Comparison of ENCODE assay signal across 31 mouse cellular contexts in genomic region chr11:50432896-50433295, GRCm38 (mm10). TPM values are rescaled to one million over a fixed set of nuclear protein-coding genes. Genes with fewer than 3 reads are reported as not detected.
DNase-seq lines count a peak whose midpoint lies in the region; ATAC-seq and TF ChIP-seq lines count a peak whose summit lies in the region.
"Had no signal": no experiment of that assay in that cellular context is flagged by ENCODE, and none has a peak within 500 bp of the region (broad histone marks: within the 10 kb centered on the region; RNA-seq: fewer than 3 reads in every experiment).

No protein-coding gene starts in this region.

- in situ Hi-C loops in CH12.LX (cut with MboI; ENCODE audit: low pct_ligation_motif_present, low pct_unique_long_range_greater_than_20kb, low sequenced_read_pairs), result loop anchor here (10.0 kb wide), 1 partner anchor 332 kb away; no protein-coding TSS in a partner anchor

- no peak for ATAC-seq in CD4-positive, CD25-positive, alpha-beta regulatory T cell, adult 4 months
- ATAC-seq in granulocyte monocyte progenitor cell, adult 5-6 weeks (replicated peaks; ENCODE audit: poor library complexity, severe bottlenecking), result peak; percentile 8; the same call in 1 of the 2 replicates
- no peak for ATAC-seq in intestine, postnatal 0 days
- ATAC-seq: forebrain, postnatal 0 days; midbrain, embryonic 16.5 days; Patski had no signal

- DNase-seq in CD4-positive, CD25-positive, alpha-beta regulatory T cell, adult 2 months (ENCODE audit: low read depth, low spot score), result peak; percentile 14
- peak; percentile 77 for DNase-seq in CH12.LX (ENCODE audit: extremely low read depth)
- no peak for DNase-seq in thymus, adult 18-20 months
- no peak for DNase-seq in ovary, postnatal 14 days (ENCODE audit: low spot score)
- no peak for DNase-seq in cerebellum, adult 18-20 months
- DNase-seq: adrenal gland, postnatal 14 days; B cell, adult 2 months; cerebellum, adult 2 months; cerebellum, postnatal 14 days; forebrain, postnatal 0 days; gastrocnemius, postnatal 14 days; heart, adult 2 months; heart, postnatal 4 days; kidney, adult 18-20 months; kidney, postnatal 25 days; spleen, adult 18-20 months; thymus, postnatal 25 days had no signal

- H3K4me1 ChIP-seq in CH12.LX (ENCODE audit: control insufficient read depth in 1 of 2, insufficient read depth in 2 of 2), result peaks cover 14 to 67% of the 10 kb centered on the region in 2 experiments
- no peaks in the 10 kb centered on the region; the same call in 1 of the 2 replicates for H3K4me1 ChIP-seq in intestine, postnatal 0 days (replicated peaks; ENCODE audit: control insufficient read depth, insufficient read depth, low read length)

- H3K27ac ChIP-seq in CH12.LX (ENCODE audit: insufficient read depth, low read depth), result no peak overlapping the region
- H3K27ac ChIP-seq in intestine, postnatal 0 days (ENCODE audit: low read depth, low read length), result no peak overlapping the region
- H3K27ac ChIP-seq: forebrain, embryonic 12.5 days; heart, adult 2 months; hindbrain, embryonic 13.5 days; kidney, embryonic 15.5 days; left cerebral cortex, adult 2 months; limb, embryonic 12.5 days; liver, embryonic 15.5 days; lung, embryonic 15.5 days had no signal

- TF ChIP-seq RAD21 in CH12.LX (IDR thresholded peaks at IDR 0.05; ENCODE audit: low read depth, low read length), result no peak

- WGBS in intestine, postnatal 0 days, result 91% methylated on average over 5 of the region's 5 CpGs

- dilution Hi-C loops in CH12.LX (cut with MboI; ENCODE audit: extremely low pct_ligation_motif_present, extremely low pct_unique_long_range_greater_than_20kb, low sequenced_read_pairs), result no loop called here

- H3K4me3 ChIP-seq in CH12.LX (replicated peaks in 1 of 3; ENCODE audit: low read depth in 2 of 3, low read length in 2 of 3, poor library complexity in 1 of 3), result peak overlapping the region in 1 of 3 experiments; percentile 7
- H3K4me3 ChIP-seq in intestine, postnatal 0 days (ENCODE audit: low read depth, low read length), result no peak overlapping the region
- H3K4me3 ChIP-seq: forebrain, embryonic 12.5 days; heart, adult 2 months; heart, embryonic 12.5 days; hindbrain, embryonic 13.5 days; kidney, embryonic 15.5 days; left cerebral cortex, adult 2 months; limb, embryonic 12.5 days; liver, embryonic 15.5 days; lung, embryonic 15.5 days had no signal

- H3K36me3 ChIP-seq in CH12.LX (replicated peaks in 1 of 2; ENCODE audit: control insufficient read depth in 1 of 2, insufficient read depth in 1 of 2, low read length in 1 of 2), result peaks cover 0 to 1% of the 10 kb centered on the region in 2 experiments
- H3K36me3 ChIP-seq in intestine, postnatal 0 days (ENCODE audit: control insufficient read depth, insufficient read depth), result no peaks in the 10 kb centered on the region
- H3K36me3 ChIP-seq: forebrain, embryonic 12.5 days; heart, embryonic 12.5 days; hindbrain, embryonic 13.5 days; kidney, embryonic 15.5 days; limb, embryonic 12.5 days; liver, embryonic 15.5 days; lung, embryonic 15.5 days had no signal

- H3K79me2 ChIP-seq in CH12.LX (replicated peaks; ENCODE audit: control insufficient read depth, extremely low read depth, insufficient read depth, poor library complexity, severe bottlenecking), result no peaks in the 10 kb centered on the region

- no peak for TF ChIP-seq EP300 in CH12.LX (IDR thresholded peaks at IDR 0.05; ENCODE audit: low read length)

- no peak for TF ChIP-seq CTCF in CH12.LX (conservative IDR thresholded peaks at IDR 0.05 in 1 of 2, IDR thresholded peaks at IDR 0.05 in 1 of 2; ENCODE audit: low read depth in 2 of 2, low read length in 2 of 2)
- TF ChIP-seq CTCF in intestine, postnatal 0 days (IDR thresholded peaks at IDR 0.05; ENCODE audit: low read depth), result no peak

- peaks cover 3% of the 10 kb centered on the region for H3K9me3 ChIP-seq in CH12.LX (replicated peaks; ENCODE audit: low read length)
- no peaks in the 10 kb centered on the region for H3K9me3 ChIP-seq in intestine, postnatal 0 days (ENCODE audit: control insufficient read depth)
- H3K9me3 ChIP-seq: forebrain, embryonic 12.5 days; heart, embryonic 12.5 days; hindbrain, embryonic 13.5 days; kidney, embryonic 15.5 days; limb, embryonic 12.5 days; liver, embryonic 15.5 days; lung, embryonic 15.5 days had no signal

- no peak; the same call in 1 of the 2 replicates for TF ChIP-seq POLR2A in CH12.LX (IDR thresholded peaks at IDR 0.05; ENCODE audit: low read depth, low read length)

- H3K27me3 ChIP-seq in CH12.LX (replicated peaks), result no peaks in the 10 kb centered on the region
- H3K27me3 ChIP-seq in intestine, postnatal 0 days (replicated peaks; ENCODE audit: control insufficient read depth, insufficient read depth, low read length), result no peaks in the 10 kb centered on the region
- H3K27me3 ChIP-seq: heart, embryonic 12.5 days; hindbrain, embryonic 13.5 days; kidney, embryonic 15.5 days; limb, embryonic 12.5 days; liver, embryonic 15.5 days; lung, embryonic 15.5 days; Patski had no signal

- no peak overlapping the region for H3K9ac ChIP-seq in CH12.LX (ENCODE audit: insufficient read depth, low read depth)
- no peak overlapping the region for H3K9ac ChIP-seq in intestine, postnatal 0 days (ENCODE audit: low read depth, low read length)
- H3K9ac ChIP-seq: forebrain, embryonic 12.5 days; forebrain, postnatal 0 days; heart, embryonic 12.5 days; hindbrain, embryonic 13.5 days; kidney, embryonic 15.5 days; limb, embryonic 12.5 days; liver, embryonic 15.5 days; lung, embryonic 15.5 days had no signal

- H3K4me2 ChIP-seq in CH12.LX (ENCODE audit: insufficient read depth, low read depth, poor library complexity, severe bottlenecking), result no peak overlapping the region
- no peak overlapping the region for H3K4me2 ChIP-seq in intestine, postnatal 0 days (replicated peaks; ENCODE audit: low read depth)
- H3K4me2 ChIP-seq: forebrain, embryonic 12.5 days; heart, embryonic 12.5 days; hindbrain, embryonic 13.5 days; kidney, embryonic 15.5 days; limb, embryonic 12.5 days; liver, embryonic 15.5 days; lung, embryonic 15.5 days; midbrain, embryonic 11.5 days had no signal

TF ChIP-seq in CH12.LX, 34 proteins besides CTCF, POLR2A, EP300 and RAD21:
- no peak for TF ChIP-seq SIN3A (IDR thresholded peaks at IDR 0.05; ENCODE audit: low read length)
- TF ChIP-seq IRF4 (IDR thresholded peaks at IDR 0.05; ENCODE audit: low read depth, low read length), result no peak
- no peak for TF ChIP-seq ZMIZ1 (IDR thresholded peaks at IDR 0.05; ENCODE audit: low read depth, low read length)
- TF ChIP-seq POLR2AphosphoS2 (IDR thresholded peaks at IDR 0.05; ENCODE audit: low read depth, low read length), result no peak
- no peak for TF ChIP-seq TCF12 (IDR thresholded peaks at IDR 0.05; ENCODE audit: low read depth, low read length)
- no peak for TF ChIP-seq CHD2 (IDR thresholded peaks at IDR 0.05; ENCODE audit: low read length)
- TF ChIP-seq ZNF384 (IDR thresholded peaks at IDR 0.05; ENCODE audit: low read depth, low read length), result no peak

RNA-seq across cellular contexts. Expression of gene Rufy1, which starts 2.0 kb away (rescaled TPM):
- polyA plus RNA-seq in CD4-positive, CD25-positive, alpha-beta regulatory T cell, adult 4 months (2017; shearing (Covaris generic)), result 10 to 100 TPM; 11.9 to 15.4 TPM
- total RNA-seq in CH12.LX (2012; rRNA removed) (11.0 and 15.8 TPM in 2 replicates), CH12.LX (2014; rRNA removed) (17.8 and 18.0 TPM in 2 replicates)
- polyA plus RNA-seq in CH12.LX (2012; ENCODE audit: insufficient read length, low read depth), result 21.3 and 24.5 TPM in 2 replicates
- total RNA-seq in granulocyte monocyte progenitor cell, adult 5-6 weeks (2014; fragmentation: Nextera tagmentation), result 42.1 and 52.7 TPM in 2 replicates
- 34.6 and 48.3 TPM in 2 replicates for total RNA-seq in granulocyte monocyte progenitor cell, adult 5-6 weeks (2017)
- 19.1 and 21.1 TPM in 2 replicates for polyA plus RNA-seq in intestine, postnatal 0 days (2015; fragmentation: Nextera tagmentation; extraction: Ambion mirVana)

RNA-seq across cellular contexts. Expression of gene Hnrnph1, which starts 56.1 kb away (rescaled TPM):
- 100 to 1,000 TPM; 195 to 207 TPM for polyA plus RNA-seq in CD4-positive, CD25-positive, alpha-beta regulatory T cell, adult 4 months (2017; shearing (Covaris generic))
- total RNA-seq in CH12.LX (2012; rRNA removed) (239 and 320 TPM in 2 replicates), CH12.LX (2014; rRNA removed) (428 and 524 TPM in 2 replicates)
- polyA plus RNA-seq in CH12.LX (2012; ENCODE audit: insufficient read length, low read depth), result 829 and 841 TPM in 2 replicates
- 644 and 818 TPM in 2 replicates for total RNA-seq in granulocyte monocyte progenitor cell, adult 5-6 weeks (2014; fragmentation: Nextera tagmentation)
- total RNA-seq in granulocyte monocyte progenitor cell, adult 5-6 weeks (2017), result 838 and 1,051 TPM in 2 replicates
- polyA plus RNA-seq in intestine, postnatal 0 days (2015; fragmentation: Nextera tagmentation; extraction: Ambion mirVana), result 111 and 112 TPM in 2 replicates

Comparison
In these comparisons a context has a peak if more than half of its experiments do, and no peak if none do; other contexts are left out.
1. DNase-seq: peak in CD4-positive, CD25-positive, alpha-beta regulatory T cell, adult 2 months (single experiment) and CH12.LX (single experiment); none in thymus, adult 18-20 months (0 of 2), ovary, postnatal 14 days (single experiment) and cerebellum, adult 18-20 months (0 of 2).